Mouse (Mus musculus) erythroid progenitor cell, adult 5-6 weeks (primary cell): ENCODE data around the gene Gucy2d. TPM values are rescaled to one million over a fixed set of nuclear protein-coding genes. Genes with fewer than 3 reads are reported as not detected.

Experiments
- ATAC-seq: replicated peaks from 2 replicates; pipeline ENCODE4 v1.8.0; 2016; ENCODE audit warnings: moderate number of reproducible peaks, mild to moderate bottlenecking, moderate TSS enrichment, inconsistent platforms; ENCODE audit not compliant: poor library complexity, low FRiP score, severe bottlenecking
- total RNA-seq, 2 experiments: library from RNA; stranded (forward) in 1 of 2; stranded (reverse) in 1 of 2; fragments of 150-400 nt in 1 of 2; fragments of 186-747, 209-891 nt in 1 of 2; gene quantifications; 2 replicates each; pipeline versions ENCODE4 v1.2.3 to v1.2.4; 2015 to 2017; ENCODE audit warnings: low replicate concordance in 2 of 2

Gucy2d gene
- not detected in 2 replicates for total RNA-seq (2015; ENCODE audit: low replicate concordance)
- total RNA-seq (2017; ENCODE audit: low replicate concordance): not detected in 2 replicates

GRCm38 (mm10) chr7:98439956-98440466, at the start of gene Gucy2d:
Gene Gucy2d, plus strand, starts transcription at chr7:98440416.
- no peak for ATAC-seq

GRCm38 (mm10) chr7:98390486-98390885, 49.7 kb upstream of the Gucy2d start:
- no peak for ATAC-seq

- no peak for ATAC-seq
These were observed 48.8 kb upstream of the Gucy2d start for GRCm38 (mm10) chr7:98391351-98391936.

- no peak for ATAC-seq
These were observed 47.6 kb upstream of the Gucy2d start for GRCm38 (mm10) chr7:98392466-98393201.

GRCm38 (mm10) chr7:98402582-98403574, 37.3 kb upstream of the Gucy2d start:
- ATAC-seq: no peak

- no peak for ATAC-seq
These were observed 36.2 kb upstream of the Gucy2d start for GRCm38 (mm10) chr7:98403996-98404395.

- ATAC-seq: no peak
These were observed 32.6 kb upstream of the Gucy2d start for GRCm38 (mm10) chr7:98407615-98408014.

- no peak for ATAC-seq
These were observed 27.1 kb upstream of the Gucy2d start for GRCm38 (mm10) chr7:98413115-98413514.

GRCm38 (mm10) chr7:98415550-98415949, 24.7 kb upstream of the Gucy2d start:
- ATAC-seq: no peak

- ATAC-seq: no peak
These were observed 24.2 kb upstream of the Gucy2d start for GRCm38 (mm10) chr7:98416020-98416419.

- ATAC-seq: no peak
These were observed 22.0 kb upstream of the Gucy2d start for GRCm38 (mm10) chr7:98418031-98418805.

- no peak for ATAC-seq
These were observed 20.9 kb upstream of the Gucy2d start for GRCm38 (mm10) chr7:98419366-98419765.

- no peak for ATAC-seq
These were observed 16.7 kb upstream of the Gucy2d start for GRCm38 (mm10) chr7:98423546-98423945.

- ATAC-seq: no peak
These were observed 15.8 kb upstream of the Gucy2d start for GRCm38 (mm10) chr7:98424396-98424795.

- ATAC-seq: no peak
These were observed 14.7 kb upstream of the Gucy2d start for GRCm38 (mm10) chr7:98425551-98425950.

- no peak for ATAC-seq
These were observed 13.6 kb upstream of the Gucy2d start for GRCm38 (mm10) chr7:98426641-98427040.

GRCm38 (mm10) chr7:98427115-98427835, 12.9 kb upstream of the Gucy2d start:
- ATAC-seq: no peak

- ATAC-seq: no peak
These were observed 10.6 kb upstream of the Gucy2d start for GRCm38 (mm10) chr7:98429579-98429978.

- ATAC-seq: no peak
These were observed 9.4 kb upstream of the Gucy2d start for GRCm38 (mm10) chr7:98430785-98431184.
